12 mouse cellular contexts compared by ENCODE assay signal in genomic region chr11:112976914-112977785, GRCm38 (mm10).
DNase-seq lines count a peak whose midpoint lies in the region; ATAC-seq and TF ChIP-seq lines count a peak whose summit lies in the region.
"Had no signal": no experiment of that assay in that cellular context is flagged by ENCODE, and none has a peak within 500 bp of the region (broad histone marks: within the 10 kb centered on the region; RNA-seq: fewer than 3 reads in every experiment).

No protein-coding gene starts in this region.

- peaks cover 44% of the 10 kb centered on the region for H3K4me1 ChIP-seq in forebrain, embryonic 13.5 days
- peaks cover 29% of the 10 kb centered on the region for H3K4me1 ChIP-seq in limb, embryonic 12.5 days (replicated peaks)
- no peaks in the 10 kb centered on the region; the same call in 1 of the 2 replicates for H3K4me1 ChIP-seq in liver, postnatal 0 days (ENCODE audit: insufficient read depth)
- H3K4me1 ChIP-seq in heart, embryonic 12.5 days (replicated peaks) = peaks cover 26% of the 10 kb centered on the region

- H3K36me3 ChIP-seq in forebrain, embryonic 13.5 days (ENCODE audit: poor library complexity, severe bottlenecking) = no peaks in the 10 kb centered on the region
- H3K36me3 ChIP-seq in limb, embryonic 12.5 days = no peaks in the 10 kb centered on the region
- H3K36me3 ChIP-seq in liver, postnatal 0 days (replicated peaks; ENCODE audit: insufficient read depth, low read length) = no peaks in the 10 kb centered on the region
- no peaks in the 10 kb centered on the region for H3K36me3 ChIP-seq in heart, embryonic 12.5 days

- H3K27me3 ChIP-seq in forebrain, embryonic 13.5 days = no peaks in the 10 kb centered on the region
- no peaks in the 10 kb centered on the region for H3K27me3 ChIP-seq in limb, embryonic 12.5 days
- H3K27me3 ChIP-seq in liver, postnatal 0 days (ENCODE audit: insufficient read depth, low read length) = 0 out of 2 replicates have a peak, but pooled peaks cover 5% of the 10 kb centered on the region
- peaks cover 20% of the 10 kb centered on the region for H3K27me3 ChIP-seq in heart, embryonic 12.5 days (replicated peaks)

- WGBS in forebrain, embryonic 13.5 days = under 1% methylated on average over 12 of the region's 12 CpGs
- 14% methylated on average over 12 of the region's 12 CpGs for WGBS in limb, embryonic 12.5 days
- WGBS in liver, postnatal 0 days (ENCODE audit: insufficient replicate concordance) = 31% methylated on average over 12 of the region's 12 CpGs
- 20% methylated on average over 12 of the region's 12 CpGs for WGBS in heart, embryonic 12.5 days

- ATAC-seq in forebrain, embryonic 13.5 days = peak; percentile 92
- ATAC-seq in limb, embryonic 12.5 days (ENCODE audit: insufficient number of reproducible peaks, insufficient read depth, low FRiP score, low TSS enrichment, low read depth) = peak; percentile 67; the same call in 1 of the 2 replicates
- ATAC-seq in liver, postnatal 0 days = no peak
- no peak for ATAC-seq in heart, embryonic 12.5 days (ENCODE audit: insufficient number of reproducible peaks, low FRiP score)

- H3K4me3 ChIP-seq in forebrain, embryonic 13.5 days = no peak overlapping the region
- H3K4me3 ChIP-seq in limb, embryonic 12.5 days (replicated peaks) = no peak overlapping the region
- H3K4me3 ChIP-seq in liver, postnatal 0 days (ENCODE audit: low read depth, low read length) = no peak overlapping the region
- H3K4me3 ChIP-seq in heart, embryonic 12.5 days = no peak overlapping the region

- DNase-seq in right cerebral cortex, postnatal 10 days (ENCODE audit: low spot score in 2 of 2) = peak; percentile 47 to 58
- DNase-seq in right cerebral cortex, postnatal 25 days = no peak
- DNase-seq in liver, postnatal 0 days = no peak
- no peak for DNase-seq in right cerebral cortex, postnatal 4 days
- no peak for DNase-seq in liver
- DNase-seq: kidney, adult 11 months; right cerebral cortex, postnatal 14 days; thymus, postnatal 14 days had no signal

- no peak for TF ChIP-seq CTCF in liver, postnatal 0 days (IDR thresholded peaks at IDR 0.05; ENCODE audit: low read depth)

- no peak for TF ChIP-seq EP300 in liver, postnatal 0 days (IDR thresholded peaks at IDR 0.05; ENCODE audit: low read depth)

- H3K4me2 ChIP-seq in forebrain, embryonic 13.5 days = peak overlapping the region; percentile 35
- H3K4me2 ChIP-seq in limb, embryonic 12.5 days = peak overlapping the region; percentile 19
- no peak overlapping the region for H3K4me2 ChIP-seq in liver, postnatal 0 days (ENCODE audit: low read depth, low read length)
- H3K4me2 ChIP-seq in heart, embryonic 12.5 days = no peak overlapping the region

- peak overlapping the region; percentile 80 for H3K27ac ChIP-seq in forebrain, embryonic 13.5 days
- peak overlapping the region; percentile 74 for H3K27ac ChIP-seq in limb, embryonic 12.5 days
- no peak overlapping the region for H3K27ac ChIP-seq in liver, postnatal 0 days (ENCODE audit: low read depth)
- H3K27ac ChIP-seq in heart, embryonic 12.5 days (ENCODE audit: poor library complexity, severe bottlenecking) = no peak overlapping the region
- H3K27ac ChIP-seq: macrophage had no signal

- H3K9ac ChIP-seq in forebrain, embryonic 13.5 days = 0 out of 2 replicates have a peak overlapping the region, but pooled peaks have one; percentile 2
- no peak overlapping the region; the same call in 1 of the 2 replicates for H3K9ac ChIP-seq in limb, embryonic 12.5 days (replicated peaks)
- no peak overlapping the region for H3K9ac ChIP-seq in liver, postnatal 0 days (replicated peaks)
- no peak overlapping the region for H3K9ac ChIP-seq in heart, embryonic 12.5 days

- no peaks in the 10 kb centered on the region for H3K9me3 ChIP-seq in forebrain, embryonic 13.5 days (replicated peaks)
- H3K9me3 ChIP-seq in limb, embryonic 12.5 days = no peaks in the 10 kb centered on the region
- H3K9me3 ChIP-seq in liver, postnatal 0 days (ENCODE audit: low read length) = no peaks in the 10 kb centered on the region
- H3K9me3 ChIP-seq in heart, embryonic 12.5 days (replicated peaks) = 0 out of 2 replicates have a peak, but pooled peaks cover 4% of the 10 kb centered on the region

Comparison
In these comparisons a context has a peak if more than half of its experiments do, and no peak if none do; other contexts are left out.
1. DNase-seq: peak in right cerebral cortex, postnatal 10 days (2 of 2); none in right cerebral cortex, postnatal 25 days (single experiment), liver, postnatal 0 days (single experiment), right cerebral cortex, postnatal 4 days (single experiment) and liver (single experiment).
2. ATAC-seq: peak in forebrain, embryonic 13.5 days (single experiment) and limb, embryonic 12.5 days (single experiment); none in liver, postnatal 0 days (single experiment) and heart, embryonic 12.5 days (single experiment).
3. H3K27ac ChIP-seq: peak in forebrain, embryonic 13.5 days (single experiment) and limb, embryonic 12.5 days (single experiment); none in liver, postnatal 0 days (single experiment) and heart, embryonic 12.5 days (single experiment).
4. H3K4me2 ChIP-seq: peak in forebrain, embryonic 13.5 days (single experiment) and limb, embryonic 12.5 days (single experiment); none in liver, postnatal 0 days (single experiment) and heart, embryonic 12.5 days (single experiment).